Mouse (Mus musculus): ENCODE measurements around the gene Prcp. TPM values are rescaled to one million over a fixed set of nuclear protein-coding genes. Genes with fewer than 3 reads are reported as not detected.
"Not testable (repeated sequence)": the region's sequence is repeated elsewhere in the genome, so short reads cannot be mapped to it uniquely, and the experiment has no call there.

Gene Prcp
- total and polyA plus RNA-seq, 3 experiments, result 40.3 to 48.4 TPM; not detected in 1

- Histone ChIP-seq H3K27me3 (ENCODE audit: control insufficient read depth in 1 of 2, insufficient read depth in 2 of 2, low read length in 2 of 2) (no peaks in the 10 kb centered on the region), H3K9me3 (replicated peaks; ENCODE audit: insufficient read depth, low read length) (no peaks in the 10 kb centered on the region)
- TF ChIP-seq MXI1 (IDR thresholded peaks at IDR 0.05; ENCODE audit: low read depth, low read length), result no peak
- no peak for TF ChIP-seq UBTF (IDR thresholded peaks at IDR 0.05; ENCODE audit: borderline replicate concordance, insufficient read depth, low read depth, low read length)
These were observed 104.0 kb downstream of the Prcp start for GRCm38 (mm10) chr7:92978225-92978624.

GRCm38 (mm10) chr7:92978720-92979119 lies 104.5 kb downstream of the Prcp start:
- not testable (repeated sequence) for H3K27ac ChIP-seq (ENCODE audit: control insufficient read depth, low read depth, low read length); H3K9ac ChIP-seq (ENCODE audit: control insufficient read depth, low read depth, low read length, poor library complexity, severe bottlenecking); H3K27me3 ChIP-seq (ENCODE audit: control insufficient read depth in 1 of 2, insufficient read depth in 2 of 2, low read length in 2 of 2); H3K79me2 ChIP-seq (ENCODE audit: control insufficient read depth, insufficient read depth, low read length, poor library complexity); H3K4me3 ChIP-seq (ENCODE audit: control insufficient read depth in 1 of 2, insufficient read depth in 1 of 2, low read depth in 2 of 2, low read length in 2 of 2); H3K9me3 ChIP-seq (replicated peaks; ENCODE audit: insufficient read depth, low read length); H3K36me3 ChIP-seq (ENCODE audit: control insufficient read depth in 1 of 2, insufficient read depth in 2 of 2, low read length in 2 of 2); DNase-seq (ENCODE audit: low read depth, low spot score); H3K4me1 ChIP-seq (ENCODE audit: control insufficient read depth in 1 of 2, insufficient read depth in 2 of 2, low read length in 2 of 2)

More at GRCm38 (mm10) chr7:92978225-92978624, 104.0 kb downstream of the Prcp start:
- Histone ChIP-seq H3K27ac (ENCODE audit: control insufficient read depth, low read depth, low read length) (no peak overlapping the region), H3K4me1 (ENCODE audit: control insufficient read depth in 1 of 2, insufficient read depth in 2 of 2, low read length in 2 of 2) (no peaks in the 10 kb centered on the region), H3K4me3 (ENCODE audit: control insufficient read depth in 1 of 2, insufficient read depth in 1 of 2, low read depth in 2 of 2, low read length in 2 of 2) (no peak overlapping the region), H3K79me2 (ENCODE audit: control insufficient read depth, insufficient read depth, low read length, poor library complexity) (no peaks in the 10 kb centered on the region), H3K36me3 (ENCODE audit: control insufficient read depth in 1 of 2, insufficient read depth in 2 of 2, low read length in 2 of 2) (no peaks in the 10 kb centered on the region), H3K9ac (ENCODE audit: control insufficient read depth, low read depth, low read length, poor library complexity, severe bottlenecking) (no peak overlapping the region)
- DNase-seq (ENCODE audit: low read depth, low spot score), result no peak

- no peak for TF ChIP-seq TCF12 (IDR thresholded peaks at IDR 0.05; ENCODE audit: low read depth, low read length)
- TF ChIP-seq CHD2 (IDR thresholded peaks at IDR 0.05; ENCODE audit: low read length), result no peak
- no peak for TF ChIP-seq USF1 (IDR thresholded peaks at IDR 0.05; ENCODE audit: low read depth, low read length)
- no peak for TF ChIP-seq TBP (IDR thresholded peaks at IDR 0.05; ENCODE audit: low read depth, low read length)
- no peak for TF ChIP-seq BHLHE40 (IDR thresholded peaks at IDR 0.05; ENCODE audit: borderline replicate concordance, low read depth, low read length)
- TF ChIP-seq E2F4 (IDR thresholded peaks at IDR 0.05; ENCODE audit: borderline replicate concordance, low read depth, low read length), result no peak
- TF ChIP-seq NRF1 (IDR thresholded peaks at IDR 0.05; ENCODE audit: insufficient read depth, low read depth, low read length, poor library complexity, severe bottlenecking), result no peak
- no peak for TF ChIP-seq GATA1 (IDR thresholded peaks at IDR 0.05; ENCODE audit: low read depth, low read length)
- TF ChIP-seq ETS1 (IDR thresholded peaks at IDR 0.05; ENCODE audit: low read depth, low read length), result no peak
- TF ChIP-seq ELF1 (IDR thresholded peaks at IDR 0.05; ENCODE audit: low read depth, low read length), result no peak
- TF ChIP-seq TAL1 (IDR thresholded peaks at IDR 0.05; ENCODE audit: low read length), result no peak
- no peak for TF ChIP-seq MYB (IDR thresholded peaks at IDR 0.05; ENCODE audit: low read depth, low read length)
- no peak for TF ChIP-seq HCFC1 (IDR thresholded peaks at IDR 0.05; ENCODE audit: low read depth, low read length)
- no peak for TF ChIP-seq GABPA (IDR thresholded peaks at IDR 0.05; ENCODE audit: low read depth, low read length)
- TF ChIP-seq NELFE (IDR thresholded peaks at IDR 0.05; ENCODE audit: low read depth, low read length), result no peak
- no peak for TF ChIP-seq MAZ (IDR thresholded peaks at IDR 0.05; ENCODE audit: low read depth, low read length)
- no peak for TF ChIP-seq MEF2A (IDR thresholded peaks at IDR 0.05; ENCODE audit: extremely low read depth, insufficient replicate concordance, low read depth, low read length, poor library complexity, severe bottlenecking)
- H3K36me3 ChIP-seq (ENCODE audit: control insufficient read depth in 1 of 2, insufficient read depth in 2 of 2, low read length in 2 of 2), result no peaks in the 10 kb centered on the region
- no peak overlapping the region for H3K27ac ChIP-seq (ENCODE audit: control insufficient read depth, low read depth, low read length)
- no peak for DNase-seq (ENCODE audit: low read depth, low spot score)
- no peak overlapping the region for H3K9ac ChIP-seq (ENCODE audit: control insufficient read depth, low read depth, low read length, poor library complexity, severe bottlenecking)
- no peaks in the 10 kb centered on the region for H3K4me1 ChIP-seq (ENCODE audit: control insufficient read depth in 1 of 2, insufficient read depth in 2 of 2, low read length in 2 of 2)
- H3K9me3 ChIP-seq (replicated peaks; ENCODE audit: insufficient read depth, low read length), result no peaks in the 10 kb centered on the region
- H3K4me3 ChIP-seq (ENCODE audit: control insufficient read depth in 1 of 2, insufficient read depth in 1 of 2, low read depth in 2 of 2, low read length in 2 of 2), result no peak overlapping the region
- no peaks in the 10 kb centered on the region for H3K79me2 ChIP-seq (ENCODE audit: control insufficient read depth, insufficient read depth, low read length, poor library complexity)
- H3K27me3 ChIP-seq (ENCODE audit: control insufficient read depth in 1 of 2, insufficient read depth in 2 of 2, low read length in 2 of 2), result no peaks in the 10 kb centered on the region
These were observed 106.5 kb downstream of the Prcp start for GRCm38 (mm10) chr7:92980741-92981140.
